ENCODE assay signal across 15 mouse cellular contexts in genomic region chr3:126977399-126977798, GRCm38 (mm10).
DNase-seq lines count a peak whose midpoint lies in the region; ATAC-seq lines count a peak whose summit lies in the region.
"Had no signal": no experiment of that assay in that cellular context is flagged by ENCODE, and none has a peak within 500 bp of the region (broad histone marks: within the 10 kb centered on the region; RNA-seq: fewer than 3 reads in every experiment).

No protein-coding gene starts in this region.

- DNase-seq in heart, adult 11 months, result peak; percentile 89
- no peak for DNase-seq in heart, embryonic 10.5 days (ENCODE audit: low spot score)
- no peak for DNase-seq in neural tube, embryonic 10.5 days (ENCODE audit: extremely low spot score, low spot score)
- DNase-seq in thymus, postnatal 14 days, result no peak
- DNase-seq in frontal cortex, postnatal 36 days (ENCODE audit: low spot score in 2 of 2), result no peak
- DNase-seq: gastrocnemius, adult 2 months; heart, adult 2 months; lung, adult 2 months; lung, postnatal 4 days; thymus, postnatal 4 days had no signal

- H3K4me1 ChIP-seq in heart, embryonic 10.5 days, result no peaks in the 10 kb centered on the region
- H3K4me1 ChIP-seq in neural tube, embryonic 13.5 days (replicated peaks), result peaks cover 8% of the 10 kb centered on the region; the same call in 1 of the 2 replicates
- peaks cover 7% of the 10 kb centered on the region for H3K4me1 ChIP-seq in hindbrain, embryonic 12.5 days

- 72% methylated on average over 6 of the region's 6 CpGs for WGBS in heart, embryonic 10.5 days
- 42% methylated on average over 6 of the region's 6 CpGs for whole genome bisulfite sequencing in neural tube, embryonic 13.5 days
- WGBS in hindbrain, embryonic 12.5 days, result 58% methylated on average over 6 of the region's 6 CpGs

- 0 out of 2 replicates have a peak, but pooled peaks have one; percentile 51 for ATAC-seq in neural tube, embryonic 13.5 days (ENCODE audit: low read depth)
- ATAC-seq in hindbrain, embryonic 12.5 days (ENCODE audit: low FRiP score), result peak; percentile 27; the same call in 1 of the 2 replicates
- ATAC-seq: forebrain, embryonic 14.5 days; inflammation-experienced regulatory T-cells, adult 6 months had no signal

- H3K9me3 ChIP-seq in heart, embryonic 10.5 days, result no peaks in the 10 kb centered on the region
- H3K9me3 ChIP-seq in neural tube, embryonic 13.5 days, result no peaks in the 10 kb centered on the region
- no peaks in the 10 kb centered on the region for H3K9me3 ChIP-seq in hindbrain, embryonic 12.5 days (replicated peaks)

- H3K9ac ChIP-seq in neural tube, embryonic 13.5 days, result no peak overlapping the region
- H3K9ac ChIP-seq in hindbrain, embryonic 12.5 days, result no peak overlapping the region

- no peak overlapping the region for H3K4me3 ChIP-seq in heart, embryonic 10.5 days
- no peak overlapping the region for H3K4me3 ChIP-seq in neural tube, embryonic 13.5 days
- no peak overlapping the region for H3K4me3 ChIP-seq in hindbrain, embryonic 12.5 days
- H3K4me3 ChIP-seq: gastrocnemius, adult 2 months; heart, adult 2 months had no signal

- H3K27ac ChIP-seq in heart, embryonic 10.5 days, result no peak overlapping the region
- no peak overlapping the region for H3K27ac ChIP-seq in neural tube, embryonic 13.5 days (replicated peaks)
- no peak overlapping the region for H3K27ac ChIP-seq in hindbrain, embryonic 12.5 days
- H3K27ac ChIP-seq: gastrocnemius, adult 2 months; heart, adult 2 months; stomach, postnatal 0 days had no signal

- H3K36me3 ChIP-seq in heart, embryonic 10.5 days, result no peaks in the 10 kb centered on the region
- peaks cover 47% of the 10 kb centered on the region for H3K36me3 ChIP-seq in neural tube, embryonic 13.5 days
- peaks cover 32% of the 10 kb centered on the region for H3K36me3 ChIP-seq in hindbrain, embryonic 12.5 days

- no peaks in the 10 kb centered on the region for H3K27me3 ChIP-seq in heart, embryonic 10.5 days (ENCODE audit: insufficient read depth, poor library complexity, severe bottlenecking)
- no peaks in the 10 kb centered on the region for H3K27me3 ChIP-seq in neural tube, embryonic 13.5 days
- no peaks in the 10 kb centered on the region for H3K27me3 ChIP-seq in hindbrain, embryonic 12.5 days

- no peak overlapping the region for H3K4me2 ChIP-seq in neural tube, embryonic 13.5 days
- no peak overlapping the region for H3K4me2 ChIP-seq in hindbrain, embryonic 12.5 days (replicated peaks)
